ENCODE assay signal across 8 mouse cellular contexts in the genomic region with DNA sequence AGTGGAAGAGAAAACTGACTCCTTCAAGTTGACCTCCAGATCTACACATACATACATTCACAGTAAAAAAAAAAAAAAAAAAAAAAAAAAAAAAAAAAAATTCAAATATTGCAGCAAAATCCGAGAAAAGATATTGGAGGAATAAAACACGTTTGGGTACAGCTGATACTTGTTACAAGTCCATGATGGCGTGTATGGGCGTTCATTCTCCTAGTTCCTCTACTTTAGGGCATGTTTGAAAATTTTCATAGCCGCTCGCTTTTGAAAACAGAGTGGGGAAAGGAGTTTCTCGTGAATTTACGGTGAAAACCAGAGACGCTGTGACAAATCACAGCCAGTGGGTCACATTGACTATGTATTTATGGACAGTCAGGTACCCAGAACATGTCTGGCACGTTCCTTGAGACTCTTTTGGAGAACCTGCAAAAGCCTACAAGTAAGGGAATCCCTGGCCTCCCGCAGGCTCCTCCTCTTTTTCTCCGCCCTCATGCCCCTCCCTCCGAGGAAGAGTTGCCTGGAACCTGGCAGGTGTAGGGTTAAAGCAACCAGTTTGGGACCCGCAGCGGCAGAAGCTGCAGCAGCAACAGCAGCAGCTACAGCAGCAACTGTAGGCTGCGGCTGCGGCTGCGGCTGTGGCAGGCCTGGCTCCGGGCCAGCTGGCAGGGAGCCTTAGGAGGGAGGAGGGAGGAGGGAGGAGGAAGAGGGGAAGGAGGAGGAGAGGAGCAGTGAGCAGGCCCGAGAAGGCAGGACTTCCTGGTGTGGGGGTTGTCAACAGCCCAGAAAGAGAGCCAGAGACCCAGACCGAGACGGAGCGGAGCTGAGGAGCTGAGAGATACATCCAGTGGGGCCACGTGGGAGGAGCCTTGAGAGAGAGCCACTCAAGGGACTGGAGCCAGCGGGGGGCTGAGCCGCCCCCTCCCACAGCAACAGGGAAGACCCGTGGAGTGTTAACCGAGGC. TPM values are rescaled to one million over a fixed set of nuclear protein-coding genes. Genes with fewer than 3 reads are reported as not detected.
DNase-seq lines count a peak whose midpoint lies in the region; ATAC-seq lines count a peak whose summit lies in the region.

A gene (plus strand): TSS at position 517 of the 958 bp plus-strand sequence.

- WGBS in embryonic facial prominence, embryonic 12.5 days: 4% methylated on average over 28 of the region's 28 CpGs
- 5% methylated on average over 28 of the region's 28 CpGs for WGBS in limb, embryonic 12.5 days
- 4% methylated on average over 28 of the region's 28 CpGs for WGBS in midbrain, embryonic 14.5 days

- no peaks in the 10 kb centered on the region for H3K27me3 ChIP-seq in embryonic facial prominence, embryonic 12.5 days
- H3K27me3 ChIP-seq in limb, embryonic 12.5 days: no peaks in the 10 kb centered on the region
- H3K27me3 ChIP-seq in midbrain, embryonic 14.5 days (ENCODE audit: control insufficient read depth, insufficient read depth, low read length): no peaks in the 10 kb centered on the region

- H3K27ac ChIP-seq in embryonic facial prominence, embryonic 12.5 days: peak within 1 kb of the TSS; percentile 95
- H3K27ac ChIP-seq in limb, embryonic 12.5 days: peak within 1 kb of the TSS; percentile 96
- peak within 1 kb of the TSS; percentile 89 for H3K27ac ChIP-seq in midbrain, embryonic 14.5 days (replicated peaks; ENCODE audit: low read depth, low read length)

- H3K4me1 ChIP-seq in embryonic facial prominence, embryonic 12.5 days: peaks cover 26% of the 10 kb centered on the region
- peaks cover 38% of the 10 kb centered on the region for H3K4me1 ChIP-seq in limb, embryonic 12.5 days (replicated peaks)
- H3K4me1 ChIP-seq in midbrain, embryonic 14.5 days (ENCODE audit: control insufficient read depth, insufficient read depth, low read length): peaks cover 16% of the 10 kb centered on the region

- H3K9ac ChIP-seq in embryonic facial prominence, embryonic 12.5 days: peak within 1 kb of the TSS; percentile 78
- H3K9ac ChIP-seq in limb, embryonic 12.5 days (replicated peaks): peak within 1 kb of the TSS; percentile 85
- H3K9ac ChIP-seq in midbrain, embryonic 14.5 days (replicated peaks; ENCODE audit: low read length): peak within 1 kb of the TSS; percentile 68

- peak within 1 kb of the TSS; percentile 85 for H3K4me3 ChIP-seq in embryonic facial prominence, embryonic 12.5 days
- H3K4me3 ChIP-seq in limb, embryonic 12.5 days (replicated peaks): peak within 1 kb of the TSS; percentile 83
- peak within 1 kb of the TSS; percentile 51 for H3K4me3 ChIP-seq in midbrain, embryonic 14.5 days (replicated peaks; ENCODE audit: low read depth, low read length)

- DNase-seq in 416B (ENCODE audit: low read depth): peak; percentile 98
- DNase-seq in adrenal gland, postnatal 36 days: peak; percentile 93
- peak; percentile 100 for DNase-seq in heart, adult 11 months
- DNase-seq in kidney, adult 18-20 months: peak; percentile 92
- peak; percentile 94 for DNase-seq in midbrain, embryonic 14.5 days
- DNase-seq in spleen, adult 18-20 months: peak; percentile 85 to 88

- H3K9me3 ChIP-seq in embryonic facial prominence, embryonic 12.5 days: no peaks in the 10 kb centered on the region
- no peaks in the 10 kb centered on the region for H3K9me3 ChIP-seq in limb, embryonic 12.5 days
- no peaks in the 10 kb centered on the region for H3K9me3 ChIP-seq in midbrain, embryonic 14.5 days (ENCODE audit: control insufficient read depth, low read length)

- peak; percentile 88 for ATAC-seq in embryonic facial prominence, embryonic 12.5 days (ENCODE audit: insufficient number of reproducible peaks, insufficient read depth, low FRiP score, low TSS enrichment)
- peak; percentile 71 for ATAC-seq in limb, embryonic 12.5 days (ENCODE audit: insufficient number of reproducible peaks, insufficient read depth, low FRiP score, low TSS enrichment, low read depth)
- ATAC-seq in midbrain, embryonic 14.5 days (ENCODE audit: low FRiP score, low TSS enrichment): peak; percentile 79

- H3K4me2 ChIP-seq in embryonic facial prominence, embryonic 12.5 days (replicated peaks): peak within 1 kb of the TSS; percentile 100
- H3K4me2 ChIP-seq in limb, embryonic 12.5 days: peak within 1 kb of the TSS; percentile 99
- peak within 1 kb of the TSS; percentile 95 for H3K4me2 ChIP-seq in midbrain, embryonic 14.5 days (ENCODE audit: low read length)

- peaks cover 4% of the 10 kb centered on the region; the same call in 1 of the 2 replicates for H3K36me3 ChIP-seq in embryonic facial prominence, embryonic 12.5 days
- peaks cover 11% of the 10 kb centered on the region for H3K36me3 ChIP-seq in limb, embryonic 12.5 days
- H3K36me3 ChIP-seq in midbrain, embryonic 14.5 days (ENCODE audit: control insufficient read depth, insufficient read depth, low read length): no peaks in the 10 kb centered on the region

RNA-seq across cellular contexts. Expression of the gene that starts here (rescaled TPM):
- 10 to 100 TPM; 79.5 to 84.6 TPM for total RNA-seq in adrenal gland, postnatal 36 days (2021)
- 129 and 133 TPM in 2 replicates for polyA plus RNA-seq in embryonic facial prominence, embryonic 12.5 days (2016; fragmentation: Nextera tagmentation; extraction: Ambion mirVana)
- polyA plus RNA-seq in limb, embryonic 12.5 days (2016; fragmentation: Nextera tagmentation; extraction: Ambion mirVana): 127 and 128 TPM in 2 replicates
- polyA plus RNA-seq in midbrain, embryonic 14.5 days (2014; fragmentation: Nextera tagmentation; extraction: Ambion mirVana): 42.1 and 47.0 TPM in 2 replicates

Comparison
In these comparisons a context has a peak if more than half of its experiments do, and no peak if none do; other contexts are left out.
1. Peak in every context shown above with its lines: DNase-seq, ATAC-seq, H3K4me3 ChIP-seq and H3K27ac ChIP-seq.